22 mouse cellular contexts compared by ENCODE assay signal in the genomic region with DNA sequence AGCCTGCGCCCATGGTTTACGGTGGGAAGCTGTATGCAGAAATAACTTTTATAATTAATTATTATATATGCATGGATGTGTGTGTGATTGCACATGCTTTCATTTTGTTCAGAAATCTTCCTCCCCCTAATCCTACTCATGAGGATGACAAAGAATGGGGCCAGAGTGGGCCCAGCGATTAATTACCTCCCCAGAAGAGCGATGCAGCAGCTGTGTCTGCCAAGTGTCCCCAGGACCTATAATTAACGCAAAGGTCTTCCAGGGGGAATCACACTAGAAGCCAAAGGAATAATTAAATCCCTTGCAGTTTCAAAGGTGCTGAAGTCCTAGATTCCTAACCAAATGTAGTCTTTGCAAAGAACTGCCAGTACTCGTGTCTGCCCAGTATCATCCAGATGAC. TPM values are rescaled to one million over a fixed set of nuclear protein-coding genes. Genes with fewer than 3 reads are reported as not detected.
DNase-seq lines count a peak whose midpoint lies in the region; ATAC-seq lines count a peak whose summit lies in the region.
"Had no signal": no experiment of that assay in that cellular context is flagged by ENCODE, and none has a peak within 500 bp of the region (broad histone marks: within the 10 kb centered on the region; RNA-seq: fewer than 3 reads in every experiment).

No protein-coding gene starts in this region.

- H3K9me3 ChIP-seq in forebrain, embryonic 12.5 days, result no peaks in the 10 kb centered on the region
- H3K9me3 ChIP-seq in forebrain, embryonic 15.5 days, result no peaks in the 10 kb centered on the region
- no peaks in the 10 kb centered on the region for H3K9me3 ChIP-seq in heart, embryonic 11.5 days (replicated peaks; ENCODE audit: control insufficient read depth, low read length)
- H3K9me3 ChIP-seq in heart, embryonic 10.5 days, result no peaks in the 10 kb centered on the region
- no peaks in the 10 kb centered on the region for H3K9me3 ChIP-seq in midbrain, embryonic 11.5 days (ENCODE audit: control insufficient read depth, low read length)
- H3K9me3 ChIP-seq in midbrain, embryonic 15.5 days, result no peaks in the 10 kb centered on the region
- H3K9me3 ChIP-seq in midbrain, embryonic 14.5 days (ENCODE audit: control insufficient read depth, low read length), result no peaks in the 10 kb centered on the region
- H3K9me3 ChIP-seq: embryonic facial prominence, embryonic 15.5 days; hindbrain, embryonic 10.5 days; intestine, embryonic 15.5 days; limb, embryonic 15.5 days had no signal

- no peak for DNase-seq in heart, embryonic 10.5 days (ENCODE audit: low spot score)
- peak; percentile 81 for DNase-seq in midbrain, embryonic 11.5 days (ENCODE audit: low spot score, missing footprints)
- DNase-seq in midbrain, embryonic 14.5 days, result peak; percentile 40
- no peak for DNase-seq in Muller cell, postnatal 12 days (ENCODE audit: inconsistent ontology term)
- DNase-seq: adrenal gland, postnatal 25 days; cerebellum, adult 11 months; cerebellum, adult 9-11 months; gastrocnemius, postnatal 36 days; kidney, adult 8-10 months; kidney, postnatal 10 days; left cerebral cortex, postnatal 4 days; lung, embryonic 14.5 days had no signal

- H3K36me3 ChIP-seq in forebrain, embryonic 12.5 days (replicated peaks), result no peaks in the 10 kb centered on the region
- H3K36me3 ChIP-seq in forebrain, embryonic 15.5 days, result no peaks in the 10 kb centered on the region
- no peaks in the 10 kb centered on the region for H3K36me3 ChIP-seq in heart, embryonic 11.5 days (ENCODE audit: control insufficient read depth, insufficient read depth, low read length)
- H3K36me3 ChIP-seq in heart, embryonic 10.5 days, result no peaks in the 10 kb centered on the region
- H3K36me3 ChIP-seq in midbrain, embryonic 11.5 days (ENCODE audit: control insufficient read depth, insufficient read depth, low read length), result no peaks in the 10 kb centered on the region
- no peaks in the 10 kb centered on the region for H3K36me3 ChIP-seq in midbrain, embryonic 15.5 days (replicated peaks)
- H3K36me3 ChIP-seq in midbrain, embryonic 14.5 days (ENCODE audit: control insufficient read depth, insufficient read depth, low read length), result no peaks in the 10 kb centered on the region
- H3K36me3 ChIP-seq: embryonic facial prominence, embryonic 15.5 days; hindbrain, embryonic 10.5 days; intestine, embryonic 15.5 days; limb, embryonic 15.5 days had no signal

- no peak overlapping the region for H3K4me3 ChIP-seq in forebrain, embryonic 12.5 days (replicated peaks)
- H3K4me3 ChIP-seq in forebrain, embryonic 15.5 days, result no peak overlapping the region
- H3K4me3 ChIP-seq in heart, embryonic 11.5 days (ENCODE audit: low read depth, low read length), result no peak overlapping the region
- H3K4me3 ChIP-seq in heart, embryonic 10.5 days, result no peak overlapping the region
- H3K4me3 ChIP-seq in midbrain, embryonic 11.5 days (ENCODE audit: low read depth, low read length), result no peak overlapping the region
- no peak overlapping the region for H3K4me3 ChIP-seq in midbrain, embryonic 15.5 days
- H3K4me3 ChIP-seq in midbrain, embryonic 14.5 days (replicated peaks; ENCODE audit: low read depth, low read length), result no peak overlapping the region
- H3K4me3 ChIP-seq: embryonic facial prominence, embryonic 15.5 days; hindbrain, embryonic 10.5 days; intestine, embryonic 15.5 days; limb, embryonic 15.5 days had no signal

- WGBS in forebrain, embryonic 12.5 days, result 40% methylated on average over 6 of the region's 6 CpGs
- 28% methylated on average over 6 of the region's 6 CpGs for WGBS in forebrain, embryonic 15.5 days
- 55% methylated on average over 6 of the region's 6 CpGs for WGBS in heart, embryonic 11.5 days (ENCODE audit: insufficient replicate concordance)
- WGBS in heart, embryonic 10.5 days, result 62% methylated on average over 6 of the region's 6 CpGs
- WGBS in midbrain, embryonic 11.5 days, result 72% methylated on average over 6 of the region's 6 CpGs
- WGBS in midbrain, embryonic 15.5 days, result 42% methylated on average over 6 of the region's 6 CpGs
- WGBS in midbrain, embryonic 14.5 days, result 45% methylated on average over 6 of the region's 6 CpGs

- peak overlapping the region; percentile 42; the same call in 1 of the 2 replicates for H3K27ac ChIP-seq in forebrain, embryonic 12.5 days
- H3K27ac ChIP-seq in forebrain, embryonic 15.5 days (replicated peaks), result no peak overlapping the region
- H3K27ac ChIP-seq in heart, embryonic 11.5 days (ENCODE audit: low read depth, low read length), result 0 out of 2 replicates have a peak overlapping the region, but pooled peaks have one; percentile 50
- H3K27ac ChIP-seq in heart, embryonic 10.5 days, result no peak overlapping the region
- H3K27ac ChIP-seq in midbrain, embryonic 11.5 days (ENCODE audit: low read depth, low read length), result no peak overlapping the region
- H3K27ac ChIP-seq in midbrain, embryonic 15.5 days, result no peak overlapping the region
- no peak overlapping the region for H3K27ac ChIP-seq in midbrain, embryonic 14.5 days (replicated peaks; ENCODE audit: low read depth, low read length)
- H3K27ac ChIP-seq: embryonic facial prominence, embryonic 15.5 days; hindbrain, embryonic 10.5 days; intestine, embryonic 15.5 days; limb, embryonic 15.5 days; liver, embryonic 14.5 days had no signal

- no peak overlapping the region for H3K4me2 ChIP-seq in forebrain, embryonic 12.5 days
- no peak overlapping the region for H3K4me2 ChIP-seq in forebrain, embryonic 15.5 days (replicated peaks)
- H3K4me2 ChIP-seq in heart, embryonic 11.5 days, result peak overlapping the region; percentile 32
- no peak overlapping the region for H3K4me2 ChIP-seq in midbrain, embryonic 11.5 days
- H3K4me2 ChIP-seq in midbrain, embryonic 15.5 days, result no peak overlapping the region
- no peak overlapping the region for H3K4me2 ChIP-seq in midbrain, embryonic 14.5 days (ENCODE audit: low read length)
- H3K4me2 ChIP-seq: embryonic facial prominence, embryonic 15.5 days; intestine, embryonic 15.5 days; limb, embryonic 15.5 days; lung, embryonic 14.5 days had no signal

- H3K4me1 ChIP-seq in forebrain, embryonic 12.5 days, result peaks cover 33% of the 10 kb centered on the region
- H3K4me1 ChIP-seq in forebrain, embryonic 15.5 days, result peaks cover 33% of the 10 kb centered on the region
- peaks cover 48% of the 10 kb centered on the region for H3K4me1 ChIP-seq in heart, embryonic 11.5 days (ENCODE audit: control insufficient read depth, insufficient read depth, low read length)
- peaks cover 61% of the 10 kb centered on the region for H3K4me1 ChIP-seq in heart, embryonic 10.5 days
- H3K4me1 ChIP-seq in midbrain, embryonic 11.5 days (ENCODE audit: control insufficient read depth, insufficient read depth, low read length), result 0 out of 2 replicates have a peak, but pooled peaks cover 2% of the 10 kb centered on the region
- H3K4me1 ChIP-seq in midbrain, embryonic 15.5 days, result peaks cover 33% of the 10 kb centered on the region
- peaks cover 19% of the 10 kb centered on the region for H3K4me1 ChIP-seq in midbrain, embryonic 14.5 days (ENCODE audit: control insufficient read depth, insufficient read depth, low read length)

- ATAC-seq in forebrain, embryonic 12.5 days (ENCODE audit: low FRiP score), result peak; percentile 30; the same call in 1 of the 2 replicates
- ATAC-seq in forebrain, embryonic 15.5 days (replicated peaks), result no peak
- ATAC-seq in heart, embryonic 11.5 days (replicated peaks; ENCODE audit: insufficient number of reproducible peaks, low FRiP score, low TSS enrichment), result no peak
- ATAC-seq in midbrain, embryonic 11.5 days (ENCODE audit: low FRiP score), result no peak
- ATAC-seq in midbrain, embryonic 15.5 days (replicated peaks), result no peak
- no peak for ATAC-seq in midbrain, embryonic 14.5 days (ENCODE audit: low FRiP score, low TSS enrichment)
- ATAC-seq: hindbrain, embryonic 16.5 days; intestine, embryonic 15.5 days had no signal

- peaks cover 21% of the 10 kb centered on the region; the same call in 1 of the 2 replicates for H3K27me3 ChIP-seq in forebrain, embryonic 12.5 days
- H3K27me3 ChIP-seq in forebrain, embryonic 15.5 days, result no peaks in the 10 kb centered on the region
- H3K27me3 ChIP-seq in heart, embryonic 11.5 days (ENCODE audit: control insufficient read depth, insufficient read depth, low read length), result no peaks in the 10 kb centered on the region
- H3K27me3 ChIP-seq in heart, embryonic 10.5 days (ENCODE audit: insufficient read depth, poor library complexity, severe bottlenecking), result 0 out of 2 replicates have a peak, but pooled peaks cover 4% of the 10 kb centered on the region
- H3K27me3 ChIP-seq in midbrain, embryonic 11.5 days (ENCODE audit: control insufficient read depth, insufficient read depth, low read length), result no peaks in the 10 kb centered on the region; the same call in 1 of the 2 replicates
- no peaks in the 10 kb centered on the region for H3K27me3 ChIP-seq in midbrain, embryonic 15.5 days (replicated peaks)
- no peaks in the 10 kb centered on the region for H3K27me3 ChIP-seq in midbrain, embryonic 14.5 days (ENCODE audit: control insufficient read depth, insufficient read depth, low read length)
- H3K27me3 ChIP-seq: embryonic facial prominence, embryonic 15.5 days; intestine, embryonic 15.5 days; limb, embryonic 15.5 days had no signal

- no peak overlapping the region for H3K9ac ChIP-seq in forebrain, embryonic 12.5 days
- no peak overlapping the region for H3K9ac ChIP-seq in forebrain, embryonic 15.5 days (replicated peaks)
- H3K9ac ChIP-seq in heart, embryonic 11.5 days (ENCODE audit: low read depth, low read length), result no peak overlapping the region
- H3K9ac ChIP-seq in midbrain, embryonic 11.5 days (ENCODE audit: low read length), result no peak overlapping the region
- H3K9ac ChIP-seq in midbrain, embryonic 15.5 days, result no peak overlapping the region
- H3K9ac ChIP-seq in midbrain, embryonic 14.5 days (replicated peaks; ENCODE audit: low read length), result no peak overlapping the region
- H3K9ac ChIP-seq: embryonic facial prominence, embryonic 15.5 days; intestine, embryonic 15.5 days; limb, embryonic 15.5 days; liver, embryonic 14.5 days; lung, embryonic 14.5 days had no signal

RNA-seq across cellular contexts. Expression of gene Ablim1, which starts 44.9 kb away (rescaled TPM):
- 16.5 and 17.7 TPM in 2 replicates for polyA plus RNA-seq in forebrain, embryonic 12.5 days (2016; fragmentation: Nextera tagmentation; extraction: Ambion mirVana)
- polyA plus RNA-seq in forebrain, embryonic 15.5 days (2015; fragmentation: Nextera tagmentation; extraction: Ambion mirVana), result 37.8 TPM in 2 replicates
- polyA plus RNA-seq in heart, embryonic 11.5 days (2014; fragmentation: Nextera tagmentation; extraction: Ambion mirVana), result 45.8 and 52.1 TPM in 2 replicates
- 41.9 and 60.6 TPM in 2 replicates for polyA plus RNA-seq in heart, embryonic 10.5 days (2016; fragmentation: Nextera tagmentation; extraction: Ambion mirVana)
- 18.3 and 21.7 TPM in 2 replicates for polyA plus RNA-seq in midbrain, embryonic 11.5 days (2014; fragmentation: Nextera tagmentation; extraction: Ambion mirVana)
- polyA plus RNA-seq in midbrain, embryonic 15.5 days (2015; fragmentation: Nextera tagmentation; extraction: Ambion mirVana), result 57.4 and 64.5 TPM in 2 replicates
- 44.4 and 52.8 TPM in 2 replicates for polyA plus RNA-seq in midbrain, embryonic 14.5 days (2014; fragmentation: Nextera tagmentation; extraction: Ambion mirVana)

Comparison
In these comparisons a context has a peak if more than half of its experiments do, and no peak if none do; other contexts are left out.
1. H3K27ac ChIP-seq: peak in forebrain, embryonic 12.5 days (single experiment) and heart, embryonic 11.5 days (single experiment); none in forebrain, embryonic 15.5 days (single experiment), heart, embryonic 10.5 days (single experiment), midbrain, embryonic 11.5 days (single experiment), midbrain, embryonic 15.5 days (single experiment) and midbrain, embryonic 14.5 days (single experiment).
2. DNase-seq: peak in midbrain, embryonic 11.5 days (single experiment) and midbrain, embryonic 14.5 days (single experiment); none in heart, embryonic 10.5 days (single experiment) and Muller cell, postnatal 12 days (single experiment).